Mouse (Mus musculus): ENCODE data around the gene Eif2ak3.

Eif2ak3 gene

GRCm38 (mm10) chr6:70903689-70904088 lies 59.4 kb downstream of the Eif2ak3 start:
- no peak for DNase-seq (ENCODE audit: low spot score)

- no peak for DNase-seq (ENCODE audit: low spot score)
Observed at GRCm38 (mm10) chr6:70909572-70909971, 65.3 kb downstream of the Eif2ak3 start.

- no peak for DNase-seq (ENCODE audit: low spot score)
Observed at GRCm38 (mm10) chr6:70910285-70910684, 66.0 kb downstream of the Eif2ak3 start.

- no peak for DNase-seq (ENCODE audit: low spot score)
Observed at GRCm38 (mm10) chr6:70911668-70912395, 67.5 kb downstream of the Eif2ak3 start.

- DNase-seq (ENCODE audit: low spot score), result no peak
Observed at GRCm38 (mm10) chr6:70912396-70912765, 68.1 kb downstream of the Eif2ak3 start.

- DNase-seq (ENCODE audit: low spot score), result no peak
Observed at GRCm38 (mm10) chr6:70918827-70919226, 74.5 kb downstream of the Eif2ak3 start, which contains the start of gene Tex37. TSS of gene Tex37 (minus strand) at chr6:70918927.

- peak; percentile 39 for DNase-seq (ENCODE audit: low spot score)
Observed at GRCm38 (mm10) chr6:70921274-70922074, 77.2 kb downstream of the Eif2ak3 start.

GRCm38 (mm10) chr6:70931801-70932200 lies 87.5 kb downstream of the Eif2ak3 start:
- DNase-seq (ENCODE audit: low spot score), result no peak

- DNase-seq (ENCODE audit: low spot score), result no peak
Observed at GRCm38 (mm10) chr6:70953274-70953673, 109.0 kb downstream of the Eif2ak3 start.

GRCm38 (mm10) chr6:70954040-70954439 lies 109.7 kb downstream of the Eif2ak3 start:
- DNase-seq (ENCODE audit: low spot score), result no peak
